Mouse (Mus musculus) heart, adult 2 months (tissue): ENCODE results near the gene Gm20388. TPM values are rescaled to one million over a fixed set of nuclear protein-coding genes. Genes with fewer than 3 reads are reported as not detected.

ENCODE experiments used
- DNase-seq, 2 experiments: peaks; one replicate each; pipeline ENCODE4 v3.0.0; 2021
- H3K27ac ChIP-seq: fragments of 200-600 bp; 2 replicates; pipeline ENCODE4 v1.8.1; 2022
- H3K27me3 ChIP-seq: fragments of 200-500 bp; 2 replicates; pipeline ENCODE4 v1.6.1; 2012; ENCODE audit warnings: mild to moderate bottlenecking, low read length, inconsistent platforms, mixed read lengths; ENCODE audit not compliant: control insufficient read depth, insufficient read depth
- H3K36me3 ChIP-seq: fragments of 200-500 bp; 2 replicates; pipeline ENCODE4 v1.6.1; 2012; ENCODE audit warnings: low read length, inconsistent platforms; ENCODE audit not compliant: control insufficient read depth, insufficient read depth
- H3K4me1 ChIP-seq: fragments of 200-500 bp; 2 replicates; pipeline ENCODE4 v1.6.1; 2011; ENCODE audit warnings: low read length; ENCODE audit not compliant: control insufficient read depth, insufficient read depth
- H3K4me3 ChIP-seq: fragments of 200-600 bp; 2 replicates; pipeline ENCODE4 v1.8.1; 2022
- H3K79me2 ChIP-seq: fragments of 200-500 bp; replicated peaks from 2 replicates; pipeline ENCODE4 v1.6.1; 2012; ENCODE audit warnings: mild to moderate bottlenecking, inconsistent platforms, low read length, moderate library complexity, mixed read lengths; ENCODE audit not compliant: control insufficient read depth, insufficient read depth
- H3K9ac ChIP-seq: fragments of 200-500 bp; 2 replicates; pipeline ENCODE4 v1.6.1; 2012; ENCODE audit warnings: low read depth, mild to moderate bottlenecking, control low read depth, inconsistent platforms, low read length, mixed read lengths
- CTCF ChIP-seq: fragments of 200-600 bp; IDR thresholded peaks from 2 replicates; pipeline ENCODE4 v1.8.1; 2022; ENCODE audit warnings: antibody characterized with exemption, mild to moderate bottlenecking, moderate library complexity
- EP300 ChIP-seq: fragments of 200-500 bp; IDR thresholded peaks from 2 replicates; pipeline ENCODE4 v1.6.1; 2011; ENCODE audit warnings: low read depth, low read length, control low read depth; ENCODE audit not compliant: insufficient read depth
- POLR2A ChIP-seq: fragments of 200-500 bp; IDR thresholded peaks from 2 replicates; pipeline ENCODE4 v1.6.1; 2011; ENCODE audit warnings: mild to moderate bottlenecking, low read depth, low read length, control low read depth; ENCODE audit not compliant: insufficient read depth
- WGBS: fragments of 180-500 bp; shearing (Covaris S2); methylation state at CpG from one replicate; pipeline ENCODE4 v1.1.7; 2018; 5-methylcytosine and 5-hydroxymethylcytosine counted together
- intact Hi-C: fragments of 180-260 bp; cut with DNase I; formaldehyde crosslinking; loops from one replicate; pipeline ENCODE4 v1.15.1; 2025
- polyA plus RNA-seq: library from polyadenylated mRNA; depleted of rRNA; stranded (reverse); fragments of >200 nt; gene quantifications from 2 replicates; pipeline ENCODE4 v1.2.3, GENCODE M21; 2012
- total RNA-seq, 2 experiments: library from RNA; stranded (reverse); gene quantifications; 2 replicates each; pipeline ENCODE4 v1.2.3; 2021

The Gm20388 gene
- total and polyA plus RNA-seq, 3 experiments: 1.8 to 32.3 TPM; not detected in 1

GRCm38 (mm10) chr8:123799434-123799833, 3888.8 kb downstream of the Gm20388 start:
- H3K9ac ChIP-seq: no peak overlapping the region
- 76% methylated on average over 6 of the region's 6 CpGs for WGBS

GRCm38 (mm10) chr8:123799885-123800284, 3889.2 kb downstream of the Gm20388 start:
- H3K79me2 ChIP-seq: no peaks in the 10 kb centered on the region
- no peaks in the 10 kb centered on the region for H3K36me3 ChIP-seq
- H3K27ac ChIP-seq: no peak overlapping the region
- no peaks in the 10 kb centered on the region for H3K4me1 ChIP-seq
- TF ChIP-seq POLR2A (no peak), EP300 (no peak), CTCF (no peak)
- H3K4me3 ChIP-seq: no peak overlapping the region
- H3K27me3 ChIP-seq: no peaks in the 10 kb centered on the region
- H3K9ac ChIP-seq: no peak overlapping the region
- DNase-seq: no peak
- 37% methylated on average over 3 of the region's 3 CpGs for WGBS
- intact Hi-C loops: loop anchor here (10.0 kb wide), 1 partner anchor 565 kb away; no protein-coding TSS in a partner anchor

More at GRCm38 (mm10) chr8:123799434-123799833, 3888.8 kb downstream of the Gm20388 start:
- no peak for TF ChIP-seq CTCF
- no peak for TF ChIP-seq POLR2A
- no peak for TF ChIP-seq EP300
- Histone ChIP-seq H3K79me2 (no peaks in the 10 kb centered on the region), H3K27me3 (no peaks in the 10 kb centered on the region), H3K4me3 (no peak overlapping the region), H3K27ac (no peak overlapping the region), H3K4me1 (no peaks in the 10 kb centered on the region), H3K36me3 (no peaks in the 10 kb centered on the region)
- DNase-seq: no peak
- intact Hi-C loops: loop anchor here (10.0 kb wide), 1 partner anchor 565 kb away; no protein-coding TSS in a partner anchor

- Histone ChIP-seq H3K4me1 (no peaks in the 10 kb centered on the region), H3K36me3 (no peaks in the 10 kb centered on the region), H3K27ac (no peak overlapping the region), H3K27me3 (no peaks in the 10 kb centered on the region), H3K4me3 (no peak overlapping the region), H3K9ac (no peak overlapping the region), H3K79me2 (no peaks in the 10 kb centered on the region)
- no peak for TF ChIP-seq CTCF
- no peak for TF ChIP-seq EP300
- TF ChIP-seq POLR2A: no peak
- no peak for DNase-seq
- intact Hi-C loops: no loop called here
- WGBS: 80% methylated on average over 7 of the region's 7 CpGs
Observed at GRCm38 (mm10) chr8:123800867-123801266, 3890.2 kb downstream of the Gm20388 start.

- Histone ChIP-seq H3K9ac (no peak overlapping the region), H3K27me3 (no peaks in the 10 kb centered on the region), H3K79me2 (no peaks in the 10 kb centered on the region), H3K4me3 (no peak overlapping the region), H3K36me3 (no peaks in the 10 kb centered on the region), H3K4me1 (no peaks in the 10 kb centered on the region), H3K27ac (no peak overlapping the region)
- no peak for TF ChIP-seq POLR2A
- TF ChIP-seq EP300: no peak
- no peak for TF ChIP-seq CTCF
- DNase-seq: no peak
- 86% methylated on average over 2 of the region's 2 CpGs for whole genome bisulfite sequencing
- intact Hi-C loops: no loop called here
Observed at GRCm38 (mm10) chr8:123801538-123801937, 3890.9 kb downstream of the Gm20388 start.

GRCm38 (mm10) chr8:123803639-123804038, 3893.0 kb downstream of the Gm20388 start:
- no peaks in the 10 kb centered on the region for H3K79me2 ChIP-seq
- H3K4me3 ChIP-seq: no peak overlapping the region
- intact Hi-C loops: no loop called here
- TF ChIP-seq EP300 (no peak), CTCF (no peak), POLR2A (no peak)
- no peak overlapping the region for H3K9ac ChIP-seq
- no peaks in the 10 kb centered on the region for H3K36me3 ChIP-seq
- 62% methylated on average over 1 of the region's 1 CpGs for WGBS
- H3K4me1 ChIP-seq: peaks cover 7% of the 10 kb centered on the region
- H3K27ac ChIP-seq: no peak overlapping the region
- no peaks in the 10 kb centered on the region for H3K27me3 ChIP-seq
- no peak for DNase-seq

GRCm38 (mm10) chr8:123804586-123804985, 3893.9 kb downstream of the Gm20388 start:
- Histone ChIP-seq H3K79me2 (peaks cover 2% of the 10 kb centered on the region; the same call in 1 of the 2 replicates), H3K4me1 (peaks cover 7% of the 10 kb centered on the region), H3K36me3 (no peaks in the 10 kb centered on the region), H3K27ac (no peak overlapping the region), H3K9ac (no peak overlapping the region), H3K4me3 (no peak overlapping the region), H3K27me3 (no peaks in the 10 kb centered on the region)
- intact Hi-C loops: no loop called here
- DNase-seq: no peak
- WGBS: 76% methylated on average over 7 of the region's 7 CpGs
- TF ChIP-seq EP300 (no peak), POLR2A (no peak), CTCF (no peak)
